Mouse (Mus musculus) heart, embryonic 11.5 days (tissue): ENCODE data around the gene Kcnj10. TPM values are rescaled to one million over a fixed set of nuclear protein-coding genes. Genes with fewer than 3 reads are reported as not detected.

Experiments used
- ATAC-seq: fragments of 200-750 bp; cut with Nextera tagmentation; replicated peaks from 2 replicates; pipeline ENCODE4 v1.8.0; 2017; ENCODE audit warnings: moderate library complexity; ENCODE audit not compliant: insufficient number of reproducible peaks, low FRiP score, low TSS enrichment
- H3K27ac ChIP-seq: fragments of 300-500 bp; sonication (generic); 2 replicates; pipeline ENCODE4 v1.5.1; 2014; ENCODE audit warnings: mild to moderate bottlenecking, low read depth, low read length
- H3K27me3 ChIP-seq: fragments of 300-500 bp; sonication (generic); 2 replicates; pipeline ENCODE4 v1.6.1; 2014; ENCODE audit warnings: mild to moderate bottlenecking, low read length, mixed read lengths; ENCODE audit not compliant: control insufficient read depth, insufficient read depth
- H3K36me3 ChIP-seq: fragments of 300-500 bp; sonication (generic); 2 replicates; pipeline ENCODE4 v1.6.1; 2014; ENCODE audit warnings: mild to moderate bottlenecking, low read length, moderate library complexity, mixed read lengths; ENCODE audit not compliant: control insufficient read depth, insufficient read depth
- H3K4me1 ChIP-seq: fragments of 300-500 bp; sonication (generic); 2 replicates; pipeline ENCODE4 v1.6.1; 2014; ENCODE audit warnings: low read length; ENCODE audit not compliant: control insufficient read depth, insufficient read depth
- H3K4me2 ChIP-seq: fragments of 300-500 bp; sonication (generic); 2 replicates; pipeline ENCODE4 v1.6.1; 2014; ENCODE audit warnings: mild to moderate bottlenecking, moderate library complexity
- H3K4me3 ChIP-seq: fragments of 300-500 bp; sonication (generic); 2 replicates; pipeline ENCODE4 v1.5.1; 2014; ENCODE audit warnings: low read depth, low read length
- H3K9ac ChIP-seq: fragments of 300-500 bp; sonication (generic); 2 replicates; pipeline ENCODE4 v1.6.1; 2014; ENCODE audit warnings: mild to moderate bottlenecking, low read depth, low read length, moderate library complexity
- H3K9me3 ChIP-seq: fragments of 300-500 bp; sonication (generic); replicated peaks from 2 replicates; pipeline ENCODE4 v1.6.1; 2016; ENCODE audit warnings: low read length; ENCODE audit not compliant: control insufficient read depth
- WGBS: fragments of 180-500 bp; shearing (Covaris S2); extraction: QIAGEN DNeasy Blood & Tissue Kit; methylation state at CpG from one replicate; pipeline ENCODE4 v1.1.7; 2014; ENCODE audit not compliant: insufficient replicate concordance; 5-methylcytosine and 5-hydroxymethylcytosine counted together
- polyA plus RNA-seq: library from polyadenylated mRNA; unstranded; fragments of >200 nt; fragmentation: Nextera tagmentation; extraction: Ambion mirVana; gene quantifications from 2 replicates; pipeline ENCODE4 v1.2.1, GENCODE M21; 2014

Gene Kcnj10
- polyA plus RNA-seq, 1 experiment from 2014 or later: 0.09 TPM

DNA sequence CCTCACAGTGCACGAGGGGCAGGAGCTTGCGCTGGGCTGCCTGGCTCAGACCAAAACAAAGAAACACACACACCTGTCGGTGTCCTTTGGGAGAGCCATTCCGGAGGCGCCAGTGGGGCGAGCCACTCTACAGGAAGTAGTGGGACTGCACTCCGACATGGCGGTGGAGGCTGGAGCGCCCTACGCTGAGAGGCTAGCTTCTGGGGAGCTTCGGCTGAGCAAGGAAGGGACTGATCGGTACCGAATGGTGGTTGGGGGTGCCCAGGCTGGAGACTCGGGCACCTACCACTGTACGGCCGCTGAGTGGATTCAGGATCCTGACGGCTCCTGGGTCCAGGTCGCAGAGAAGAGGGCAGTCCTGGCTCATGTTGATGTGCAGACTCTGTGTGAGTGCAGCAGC is 23.6 kb upstream of the Kcnj10 start:
- Histone ChIP-seq H3K27ac (no peak overlapping the region), H3K9me3 (no peaks in the 10 kb centered on the region), H3K27me3 (peaks cover 20% of the 10 kb centered on the region), H3K4me3 (no peak overlapping the region), H3K4me1 (peaks cover 2% of the 10 kb centered on the region; the same call in 1 of the 2 replicates), H3K4me2 (peak overlapping the region; percentile 38), H3K9ac (no peak overlapping the region), H3K36me3 (no peaks in the 10 kb centered on the region)
- ATAC-seq: no peak
- WGBS: 46% methylated on average over 18 of the region's 18 CpGs

DNA sequence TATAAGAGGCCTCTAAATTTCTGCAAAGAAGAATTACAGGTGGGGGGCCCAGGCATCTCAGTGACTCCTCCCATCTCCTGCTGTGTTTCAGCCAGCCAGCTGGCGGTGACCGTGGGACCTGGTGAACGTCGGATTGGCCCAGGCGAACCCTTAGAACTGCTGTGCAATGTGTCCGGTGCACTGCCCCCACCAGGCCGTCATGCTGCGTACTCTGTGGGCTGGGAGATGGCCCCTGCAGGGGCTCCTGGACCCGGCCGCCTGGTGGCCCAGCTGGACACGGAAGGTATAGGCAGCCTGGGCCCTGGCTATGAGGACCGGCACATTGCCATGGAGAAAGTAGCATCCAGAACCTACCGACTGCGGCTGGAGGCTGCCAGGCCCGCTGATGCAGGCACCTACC is 23.1 kb upstream of the Kcnj10 start:
- Histone ChIP-seq H3K36me3 (no peaks in the 10 kb centered on the region), H3K27me3 (peaks cover 24% of the 10 kb centered on the region), H3K4me1 (peaks cover 2% of the 10 kb centered on the region; the same call in 1 of the 2 replicates), H3K9me3 (no peaks in the 10 kb centered on the region), H3K4me2 (peak overlapping the region; percentile 38; the same call in 1 of the 2 replicates), H3K4me3 (no peak overlapping the region), H3K27ac (no peak overlapping the region), H3K9ac (no peak overlapping the region)
- whole genome bisulfite sequencing: 54% methylated on average over 15 of the region's 15 CpGs
- no peak for ATAC-seq

DNA sequence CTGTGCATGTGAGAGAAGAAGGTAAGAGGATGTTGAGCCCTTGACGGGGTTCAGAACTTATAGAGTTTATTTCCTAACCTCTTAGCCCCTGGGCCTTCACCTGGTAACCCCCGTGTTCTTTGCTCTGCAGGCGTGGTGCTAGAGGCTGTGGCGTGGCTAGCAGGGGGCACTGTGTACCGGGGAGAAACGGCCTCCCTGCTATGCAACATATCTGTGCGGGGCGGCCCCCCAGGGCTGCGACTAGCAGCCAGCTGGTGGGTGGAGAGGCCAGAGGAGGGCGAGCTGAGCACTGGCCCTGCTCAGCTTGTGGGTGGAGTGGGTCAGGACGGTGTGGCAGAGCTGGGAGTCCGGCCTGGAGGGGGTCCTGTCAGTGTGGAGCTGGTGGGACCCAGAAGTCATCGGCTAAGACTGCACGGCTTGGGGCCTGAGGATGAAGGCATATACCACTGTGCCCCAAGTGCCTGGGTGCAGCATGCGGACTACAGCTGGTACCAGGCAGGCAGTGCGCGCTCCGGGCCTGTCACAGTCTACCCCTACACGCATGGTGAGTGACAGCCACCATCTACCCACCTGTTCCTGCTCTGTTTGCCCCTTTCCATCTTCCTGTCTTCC is 22.5 kb upstream of the Kcnj10 start:
- Histone ChIP-seq H3K27ac (no peak overlapping the region), H3K27me3 (peaks cover 24% of the 10 kb centered on the region), H3K9me3 (no peaks in the 10 kb centered on the region), H3K4me3 (no peak overlapping the region), H3K4me2 (no peak overlapping the region), H3K36me3 (no peaks in the 10 kb centered on the region), H3K9ac (no peak overlapping the region), H3K4me1 (peaks cover 2% of the 10 kb centered on the region; the same call in 1 of the 2 replicates)
- 76% methylated on average over 19 of the region's 19 CpGs for WGBS
- no peak for ATAC-seq

DNA sequence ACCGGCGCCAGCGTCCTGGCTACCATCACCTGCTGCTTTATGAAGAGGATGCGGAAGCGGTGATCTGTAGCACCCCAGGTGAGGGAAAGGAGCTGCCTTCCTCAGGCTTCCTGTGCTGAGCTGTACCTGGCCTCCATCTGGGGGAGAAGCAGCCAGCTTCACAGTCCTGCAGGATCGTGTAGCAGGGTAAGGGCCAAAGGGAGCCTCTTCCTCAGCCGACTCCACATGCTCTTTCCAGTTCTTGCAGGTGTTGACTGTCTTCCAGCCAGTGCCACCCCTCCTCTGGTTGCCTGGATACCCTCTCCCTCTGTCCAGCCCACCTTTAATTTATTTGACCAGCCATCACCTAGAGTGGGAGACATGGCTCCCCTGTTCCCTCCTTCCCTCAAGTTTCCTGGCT is 21.7 kb upstream of the Kcnj10 start:
- no peak for ATAC-seq
- Histone ChIP-seq H3K27me3 (peaks cover 24% of the 10 kb centered on the region), H3K4me2 (no peak overlapping the region), H3K36me3 (no peaks in the 10 kb centered on the region), H3K4me3 (no peak overlapping the region), H3K27ac (no peak overlapping the region), H3K9me3 (no peaks in the 10 kb centered on the region), H3K4me1 (peaks cover 2% of the 10 kb centered on the region; the same call in 1 of the 2 replicates), H3K9ac (no peak overlapping the region)
- WGBS: 80% methylated on average over 7 of the region's 7 CpGs

GRCm38 (mm10) chr1:172319921-172320411 is 21.0 kb upstream of the Kcnj10 start:
- Histone ChIP-seq H3K4me3 (no peak overlapping the region), H3K36me3 (no peaks in the 10 kb centered on the region), H3K4me2 (no peak overlapping the region), H3K27ac (no peak overlapping the region), H3K4me1 (peaks cover 2% of the 10 kb centered on the region; the same call in 1 of the 2 replicates), H3K27me3 (peaks cover 27% of the 10 kb centered on the region), H3K9me3 (no peaks in the 10 kb centered on the region), H3K9ac (no peak overlapping the region)
- no peak for ATAC-seq
- 66% methylated on average over 5 of the region's 5 CpGs for WGBS

- Histone ChIP-seq H3K27ac (no peak overlapping the region), H3K4me1 (peaks cover 4% of the 10 kb centered on the region), H3K27me3 (peaks cover 49% of the 10 kb centered on the region), H3K9me3 (0 out of 2 replicates have a peak, but pooled peaks cover 2% of the 10 kb centered on the region), H3K9ac (0 out of 2 replicates have a peak overlapping the region, but pooled peaks have one; percentile 16), H3K36me3 (no peaks in the 10 kb centered on the region), H3K4me3 (no peak overlapping the region), H3K4me2 (no peak overlapping the region)
- no peak for ATAC-seq
- WGBS: 43% methylated on average over 13 of the region's 13 CpGs
These were observed 18.3 kb upstream of the Kcnj10 start for GRCm38 (mm10) chr1:172322725-172323124.

- Histone ChIP-seq H3K4me2 (no peak overlapping the region), H3K27me3 (peaks cover 50% of the 10 kb centered on the region)
These were observed 17.7 kb upstream of the Kcnj10 start for GRCm38 (mm10) chr1:172323298-172323697.

GRCm38 (mm10) chr1:172323801-172324359 is 17.1 kb upstream of the Kcnj10 start:
- no peak overlapping the region for H3K4me2 ChIP-seq
- peaks cover 54% of the 10 kb centered on the region for H3K27me3 ChIP-seq
- 38% methylated on average over 6 of the region's 6 CpGs for WGBS
- no peak overlapping the region for H3K9ac ChIP-seq
- H3K9me3 ChIP-seq: 0 out of 2 replicates have a peak, but pooled peaks cover 2% of the 10 kb centered on the region
- H3K36me3 ChIP-seq: no peaks in the 10 kb centered on the region
- H3K4me3 ChIP-seq: no peak overlapping the region
- no peak overlapping the region for H3K27ac ChIP-seq
- no peak for ATAC-seq
- peaks cover 4% of the 10 kb centered on the region; the same call in 1 of the 2 replicates for H3K4me1 ChIP-seq

More at GRCm38 (mm10) chr1:172323298-172323697, 17.7 kb upstream of the Kcnj10 start:
- no peak overlapping the region for H3K27ac ChIP-seq
- H3K9ac ChIP-seq: 0 out of 2 replicates have a peak overlapping the region, but pooled peaks have one; percentile 16
- H3K4me3 ChIP-seq: no peak overlapping the region
- H3K9me3 ChIP-seq: 0 out of 2 replicates have a peak, but pooled peaks cover 2% of the 10 kb centered on the region
- no peaks in the 10 kb centered on the region for H3K36me3 ChIP-seq
- 36% methylated on average over 5 of the region's 5 CpGs for WGBS
- no peak for ATAC-seq
- H3K4me1 ChIP-seq: peaks cover 4% of the 10 kb centered on the region; the same call in 1 of the 2 replicates
